ENCODE assay signal across 10 mouse cellular contexts in genomic region chr8:79292712-79293264, GRCm38 (mm10). TPM values are rescaled to one million over a fixed set of nuclear protein-coding genes. Genes with fewer than 3 reads are reported as not detected.
DNase-seq lines count a peak whose midpoint lies in the region; ATAC-seq lines count a peak whose summit lies in the region.
"Had no signal": no experiment of that assay in that cellular context is flagged by ENCODE, and none has a peak within 500 bp of the region (broad histone marks: within the 10 kb centered on the region; RNA-seq: fewer than 3 reads in every experiment).

No protein-coding gene starts in this region.

- peaks cover 24% of the 10 kb centered on the region for H3K4me1 ChIP-seq in hindbrain, embryonic 13.5 days (replicated peaks)
- H3K4me1 ChIP-seq in hindbrain, embryonic 11.5 days (replicated peaks; ENCODE audit: control insufficient read depth, insufficient read depth, low read length), result peaks cover 2% of the 10 kb centered on the region; the same call in 1 of the 2 replicates
- H3K4me1 ChIP-seq in midbrain, embryonic 13.5 days (replicated peaks), result peaks cover 34% of the 10 kb centered on the region
- peaks cover 20% of the 10 kb centered on the region for H3K4me1 ChIP-seq in midbrain, embryonic 16.5 days (ENCODE audit: control insufficient read depth, insufficient read depth, low read length)
- H3K4me1 ChIP-seq in intestine, embryonic 15.5 days (replicated peaks), result 0 out of 2 replicates have a peak, but pooled peaks cover 4% of the 10 kb centered on the region
- H3K4me1 ChIP-seq in neural tube, embryonic 15.5 days, result peaks cover 23% of the 10 kb centered on the region

- ATAC-seq in hindbrain, embryonic 13.5 days (ENCODE audit: low FRiP score), result no peak
- no peak for ATAC-seq in hindbrain, embryonic 11.5 days (ENCODE audit: low FRiP score)
- ATAC-seq in midbrain, embryonic 13.5 days, result no peak
- no peak for ATAC-seq in midbrain, embryonic 16.5 days
- ATAC-seq in intestine, embryonic 15.5 days, result no peak
- ATAC-seq in neural tube, embryonic 15.5 days (ENCODE audit: low FRiP score), result no peak

- H3K4me3 ChIP-seq in hindbrain, embryonic 13.5 days, result no peak overlapping the region
- H3K4me3 ChIP-seq in hindbrain, embryonic 11.5 days (ENCODE audit: low read depth, low read length), result no peak overlapping the region
- no peak overlapping the region for H3K4me3 ChIP-seq in midbrain, embryonic 13.5 days (replicated peaks)
- no peak overlapping the region for H3K4me3 ChIP-seq in midbrain, embryonic 16.5 days (ENCODE audit: low read depth, low read length)
- H3K4me3 ChIP-seq in intestine, embryonic 15.5 days (replicated peaks), result no peak overlapping the region
- no peak overlapping the region for H3K4me3 ChIP-seq in neural tube, embryonic 15.5 days (replicated peaks)

- 91% methylated on average over 3 of the region's 3 CpGs for WGBS in hindbrain, embryonic 13.5 days
- WGBS in hindbrain, embryonic 11.5 days, result 92% methylated on average over 3 of the region's 3 CpGs
- WGBS in midbrain, embryonic 13.5 days, result 91% methylated on average over 3 of the region's 3 CpGs
- WGBS in midbrain, embryonic 16.5 days, result 95% methylated on average over 3 of the region's 3 CpGs
- 70% methylated on average over 3 of the region's 3 CpGs for WGBS in intestine, embryonic 15.5 days
- 85% methylated on average over 3 of the region's 3 CpGs for WGBS in neural tube, embryonic 15.5 days

- no peaks in the 10 kb centered on the region for H3K9me3 ChIP-seq in hindbrain, embryonic 13.5 days
- no peaks in the 10 kb centered on the region for H3K9me3 ChIP-seq in hindbrain, embryonic 11.5 days (ENCODE audit: control insufficient read depth, low read length)
- H3K9me3 ChIP-seq in midbrain, embryonic 13.5 days, result no peaks in the 10 kb centered on the region
- no peaks in the 10 kb centered on the region for H3K9me3 ChIP-seq in midbrain, embryonic 16.5 days (replicated peaks; ENCODE audit: control insufficient read depth, low read length, poor library complexity, severe bottlenecking)
- H3K9me3 ChIP-seq in intestine, embryonic 15.5 days, result no peaks in the 10 kb centered on the region
- H3K9me3 ChIP-seq in neural tube, embryonic 15.5 days (replicated peaks), result no peaks in the 10 kb centered on the region
- H3K9me3 ChIP-seq: G1E had no signal

- no peak for DNase-seq in hindbrain, embryonic 11.5 days (ENCODE audit: low spot score)
- no peak for DNase-seq in right cerebral cortex, postnatal 36 days (ENCODE audit: low spot score in 2 of 2)
- no peak for DNase-seq in urinary bladder, adult 18-20 months (ENCODE audit: low spot score in 2 of 2)
- DNase-seq: kidney, adult 2 months had no signal

- H3K36me3 ChIP-seq in hindbrain, embryonic 13.5 days, result no peaks in the 10 kb centered on the region
- no peaks in the 10 kb centered on the region for H3K36me3 ChIP-seq in hindbrain, embryonic 11.5 days (ENCODE audit: control insufficient read depth, insufficient read depth, low read length)
- H3K36me3 ChIP-seq in midbrain, embryonic 13.5 days, result no peaks in the 10 kb centered on the region
- H3K36me3 ChIP-seq in midbrain, embryonic 16.5 days (ENCODE audit: control insufficient read depth, insufficient read depth, low read length), result no peaks in the 10 kb centered on the region
- no peaks in the 10 kb centered on the region for H3K36me3 ChIP-seq in intestine, embryonic 15.5 days
- H3K36me3 ChIP-seq in neural tube, embryonic 15.5 days, result no peaks in the 10 kb centered on the region

- peak overlapping the region; percentile 63 for H3K9ac ChIP-seq in hindbrain, embryonic 13.5 days
- no peak overlapping the region for H3K9ac ChIP-seq in hindbrain, embryonic 11.5 days (ENCODE audit: low read depth, low read length)
- no peak overlapping the region for H3K9ac ChIP-seq in midbrain, embryonic 13.5 days (replicated peaks)
- H3K9ac ChIP-seq in midbrain, embryonic 16.5 days (ENCODE audit: low read depth, low read length), result no peak overlapping the region
- no peak overlapping the region for H3K9ac ChIP-seq in intestine, embryonic 15.5 days
- H3K9ac ChIP-seq in neural tube, embryonic 15.5 days (replicated peaks), result no peak overlapping the region

- 0 out of 2 replicates have a peak overlapping the region, but pooled peaks have one; percentile 81 for H3K4me2 ChIP-seq in hindbrain, embryonic 13.5 days
- no peak overlapping the region for H3K4me2 ChIP-seq in hindbrain, embryonic 11.5 days (replicated peaks; ENCODE audit: low read depth, low read length)
- peak overlapping the region; percentile 84 for H3K4me2 ChIP-seq in midbrain, embryonic 13.5 days (replicated peaks)
- no peak overlapping the region for H3K4me2 ChIP-seq in midbrain, embryonic 16.5 days (ENCODE audit: low read length)
- H3K4me2 ChIP-seq in intestine, embryonic 15.5 days (replicated peaks), result peak overlapping the region; percentile 79; the same call in 1 of the 2 replicates
- peak overlapping the region; percentile 88 for H3K4me2 ChIP-seq in neural tube, embryonic 15.5 days

- no peak overlapping the region for H3K27ac ChIP-seq in hindbrain, embryonic 13.5 days
- H3K27ac ChIP-seq in hindbrain, embryonic 11.5 days (ENCODE audit: low read depth, low read length), result no peak overlapping the region
- H3K27ac ChIP-seq in midbrain, embryonic 13.5 days, result no peak overlapping the region
- H3K27ac ChIP-seq in midbrain, embryonic 16.5 days (ENCODE audit: low read length), result no peak overlapping the region
- no peak overlapping the region for H3K27ac ChIP-seq in intestine, embryonic 15.5 days
- H3K27ac ChIP-seq in neural tube, embryonic 15.5 days (replicated peaks), result no peak overlapping the region

- H3K27me3 ChIP-seq in hindbrain, embryonic 13.5 days, result no peaks in the 10 kb centered on the region
- H3K27me3 ChIP-seq in hindbrain, embryonic 11.5 days (ENCODE audit: control insufficient read depth, insufficient read depth, low read length), result no peaks in the 10 kb centered on the region
- H3K27me3 ChIP-seq in midbrain, embryonic 13.5 days, result no peaks in the 10 kb centered on the region
- H3K27me3 ChIP-seq in midbrain, embryonic 16.5 days (ENCODE audit: control insufficient read depth, insufficient read depth, low read depth, low read length), result no peaks in the 10 kb centered on the region
- no peaks in the 10 kb centered on the region for H3K27me3 ChIP-seq in intestine, embryonic 15.5 days (replicated peaks)
- no peaks in the 10 kb centered on the region for H3K27me3 ChIP-seq in neural tube, embryonic 15.5 days (replicated peaks)

RNA-seq across cellular contexts. Expression of gene Mmaa, which starts 1.9 kb away (rescaled TPM):
- 19.7 and 19.9 TPM in 2 replicates for polyA plus RNA-seq in hindbrain, embryonic 13.5 days (2015; fragmentation: Nextera tagmentation; extraction: Ambion mirVana)
- polyA plus RNA-seq in hindbrain, embryonic 11.5 days (2014; fragmentation: Nextera tagmentation; extraction: Ambion mirVana), result 12.2 and 12.5 TPM in 2 replicates
- polyA plus RNA-seq in midbrain, embryonic 13.5 days (2015; fragmentation: Nextera tagmentation; extraction: Ambion mirVana), result 17.2 and 18.1 TPM in 2 replicates
- polyA plus RNA-seq in midbrain, embryonic 16.5 days (2015; fragmentation: Nextera tagmentation; extraction: Ambion mirVana), result 19.5 and 19.6 TPM in 2 replicates
- polyA plus RNA-seq in intestine, embryonic 15.5 days (2015; fragmentation: Nextera tagmentation; extraction: Ambion mirVana), result 12.8 and 13.5 TPM in 2 replicates
- polyA plus RNA-seq in neural tube, embryonic 15.5 days (2015; fragmentation: Nextera tagmentation; extraction: Ambion mirVana), result 16.2 and 18.5 TPM in 2 replicates

RNA-seq across cellular contexts. Expression of gene 1700011L22Rik, which starts 44.4 kb away (rescaled TPM):
- not detected in 2 replicates for polyA plus RNA-seq in hindbrain, embryonic 13.5 days (2015; fragmentation: Nextera tagmentation; extraction: Ambion mirVana)
- polyA plus RNA-seq in hindbrain, embryonic 11.5 days (2014; fragmentation: Nextera tagmentation; extraction: Ambion mirVana), result not detected in 2 replicates
- not detected in 2 replicates for polyA plus RNA-seq in midbrain, embryonic 13.5 days (2015; fragmentation: Nextera tagmentation; extraction: Ambion mirVana)
- not detected in 2 replicates for polyA plus RNA-seq in midbrain, embryonic 16.5 days (2015; fragmentation: Nextera tagmentation; extraction: Ambion mirVana)
- not detected in 2 replicates for polyA plus RNA-seq in intestine, embryonic 15.5 days (2015; fragmentation: Nextera tagmentation; extraction: Ambion mirVana)
- not detected in 2 replicates for polyA plus RNA-seq in neural tube, embryonic 15.5 days (2015; fragmentation: Nextera tagmentation; extraction: Ambion mirVana)
- polyA plus RNA-seq: G1E; kidney, adult 2 months had no signal

Comparison
In these comparisons a context has a peak if more than half of its experiments do, and no peak if none do; other contexts are left out.
1. H3K4me2 ChIP-seq: peak in hindbrain, embryonic 13.5 days (single experiment), midbrain, embryonic 13.5 days (single experiment), intestine, embryonic 15.5 days (single experiment) and neural tube, embryonic 15.5 days (single experiment); none in hindbrain, embryonic 11.5 days (single experiment) and midbrain, embryonic 16.5 days (single experiment).